Mouse (Mus musculus) retina, postnatal 1 day (tissue): ENCODE measurements around the gene Depdc5.

ENCODE experiments used
- DNase-seq: peaks from one replicate; pipeline ENCODE4 v3.0.0-alpha.2; 2012

Gene Depdc5

GRCm38 (mm10) chr5:33002781-33003180, 139.3 kb downstream of the Depdc5 start:
- DNase-seq = no peak

GRCm38 (mm10) chr5:33003500-33003899, 140.0 kb downstream of the Depdc5 start:
- DNase-seq = no peak

- DNase-seq = no peak
These were observed 140.6 kb downstream of the Depdc5 start for GRCm38 (mm10) chr5:33004110-33004509.

GRCm38 (mm10) chr5:33005442-33006145, 142.1 kb downstream of the Depdc5 start:
- DNase-seq = peak; percentile 21

- DNase-seq = peak; percentile 45
These were observed 143.2 kb downstream of the Depdc5 start for GRCm38 (mm10) chr5:33006670-33007069.

- DNase-seq = no peak
These were observed 143.9 kb downstream of the Depdc5 start for GRCm38 (mm10) chr5:33007371-33007770.

GRCm38 (mm10) chr5:33009301-33009700, 145.8 kb downstream of the Depdc5 start:
- DNase-seq = no peak

GRCm38 (mm10) chr5:33009818-33010812, 146.6 kb downstream of the Depdc5 start:
- no peak for DNase-seq

GRCm38 (mm10) chr5:33011132-33012106, 147.9 kb downstream of the Depdc5 start:
- peak; percentile 70 for DNase-seq

GRCm38 (mm10) chr5:33014096-33014495, 150.6 kb downstream of the Depdc5 start:
- DNase-seq = no peak

- DNase-seq = no peak
These were observed 152.1 kb downstream of the Depdc5 start for GRCm38 (mm10) chr5:33015579-33015978.

GRCm38 (mm10) chr5:33018189-33018560, 154.7 kb downstream of the Depdc5 start:
- DNase-seq = no peak

GRCm38 (mm10) chr5:33018561-33019425, 155.3 kb downstream of the Depdc5 start, which contains the start of gene Ywhah:
Ywhah (plus strand) TSS chr5:33018816.
- DNase-seq = peak; percentile 98

GRCm38 (mm10) chr5:33019426-33019821, 155.9 kb downstream of the Depdc5 start:
- no peak for DNase-seq

GRCm38 (mm10) chr5:33021622-33022021, 158.1 kb downstream of the Depdc5 start:
- DNase-seq = no peak

GRCm38 (mm10) chr5:33023337-33023736, 159.8 kb downstream of the Depdc5 start:
- DNase-seq = no peak

- DNase-seq = no peak
These were observed 161.0 kb downstream of the Depdc5 start for GRCm38 (mm10) chr5:33024474-33024873.

- DNase-seq = no peak
These were observed 165.2 kb downstream of the Depdc5 start for GRCm38 (mm10) chr5:33028656-33029055.

- DNase-seq = peak; percentile 47
These were observed 167.1 kb downstream of the Depdc5 start for GRCm38 (mm10) chr5:33030425-33031175.

- no peak for DNase-seq
These were observed 168.7 kb downstream of the Depdc5 start for GRCm38 (mm10) chr5:33032036-33032773.
